Mouse (Mus musculus): ENCODE results near the gene Coro1c. TPM values are rescaled to one million over a fixed set of nuclear protein-coding genes. Genes with fewer than 3 reads are reported as not detected.

Coro1c gene
- total RNA-seq, 2 experiments from 2014 or later, result 99.1 to 105 TPM

GRCm38 (mm10) chr5:113861294-113861693, 47.3 kb downstream of the Coro1c start:
- no peak for DNase-seq (ENCODE audit: low spot score in 2 of 2)

- DNase-seq (ENCODE audit: low spot score in 2 of 2), result no peak
These were observed 49.6 kb downstream of the Coro1c start for GRCm38 (mm10) chr5:113858971-113859370.

GRCm38 (mm10) chr5:113858550-113858949, 50.0 kb downstream of the Coro1c start:
- DNase-seq (ENCODE audit: low spot score in 2 of 2), result no peak

- no peak for DNase-seq (ENCODE audit: low spot score in 2 of 2)
These were observed 50.9 kb downstream of the Coro1c start for GRCm38 (mm10) chr5:113857631-113858030.

GRCm38 (mm10) chr5:113856631-113857030, 51.9 kb downstream of the Coro1c start:
- DNase-seq (ENCODE audit: low spot score in 2 of 2), result no peak

- no peak for DNase-seq (ENCODE audit: low spot score in 2 of 2)
These were observed 52.9 kb downstream of the Coro1c start for GRCm38 (mm10) chr5:113855696-113856095.

- no peak for DNase-seq (ENCODE audit: low spot score in 2 of 2)
These were observed 53.4 kb downstream of the Coro1c start for GRCm38 (mm10) chr5:113855117-113855516.

GRCm38 (mm10) chr5:113854494-113854893, 54.1 kb downstream of the Coro1c start:
- DNase-seq (ENCODE audit: low spot score in 2 of 2), result peak; percentile 80 to 82

- no peak for DNase-seq (ENCODE audit: low spot score in 2 of 2)
These were observed 55.0 kb downstream of the Coro1c start for GRCm38 (mm10) chr5:113853541-113853940.

GRCm38 (mm10) chr5:113852463-113852862, 56.1 kb downstream of the Coro1c start:
- no peak for DNase-seq (ENCODE audit: low spot score in 2 of 2)

- DNase-seq (ENCODE audit: low spot score in 2 of 2), result no peak
These were observed 57.8 kb downstream of the Coro1c start for GRCm38 (mm10) chr5:113850680-113851230.

GRCm38 (mm10) chr5:113847636-113848035, 60.9 kb downstream of the Coro1c start:
- DNase-seq (ENCODE audit: low spot score in 2 of 2), result no peak

GRCm38 (mm10) chr5:113846656-113847055, 61.9 kb downstream of the Coro1c start:
- DNase-seq (ENCODE audit: low spot score in 2 of 2), result no peak

- no peak for DNase-seq (ENCODE audit: low spot score in 2 of 2)
These were observed 62.9 kb downstream of the Coro1c start for GRCm38 (mm10) chr5:113845627-113846026.

- DNase-seq (ENCODE audit: low spot score in 2 of 2), result peak in 1 of 2 experiments; percentile 42
These were observed 63.8 kb downstream of the Coro1c start for GRCm38 (mm10) chr5:113844721-113845120.

GRCm38 (mm10) chr5:113844106-113844505, 64.5 kb downstream of the Coro1c start:
- DNase-seq (ENCODE audit: low spot score in 2 of 2), result no peak

- no peak for DNase-seq (ENCODE audit: low spot score in 2 of 2)
These were observed 65.7 kb downstream of the Coro1c start for GRCm38 (mm10) chr5:113842906-113843305.

- no peak for DNase-seq (ENCODE audit: low spot score in 2 of 2)
These were observed 66.3 kb downstream of the Coro1c start for GRCm38 (mm10) chr5:113842244-113842643.

GRCm38 (mm10) chr5:113841243-113842225, 67.0 kb downstream of the Coro1c start:
- DNase-seq (ENCODE audit: low spot score in 2 of 2), result no peak

GRCm38 (mm10) chr5:113840443-113840842, 68.1 kb downstream of the Coro1c start:
- DNase-seq (ENCODE audit: low spot score in 2 of 2), result no peak

- no peak for DNase-seq (ENCODE audit: low spot score in 2 of 2)
These were observed 71.6 kb downstream of the Coro1c start for GRCm38 (mm10) chr5:113836961-113837360.

GRCm38 (mm10) chr5:113833316-113833947, 75.1 kb downstream of the Coro1c start:
- no peak for DNase-seq (ENCODE audit: low spot score in 2 of 2)
